Mouse (Mus musculus) CD8-positive naive resting alpha-beta T cell, adult 2 months (primary cell): Measurements from ENCODE around the gene Limch1.

ENCODE experiments used
- DNase-seq, 2 experiments: peaks; one replicate each; pipeline ENCODE4 v3.0.0; 2022; ENCODE audit warnings: low read depth in 2 of 2, low spot score in 2 of 2

Limch1 gene

GRCm38 (mm10) chr5:67098051-67098732 lies 352.6 kb downstream of the Limch1 start:
- DNase-seq, result no peak

GRCm38 (mm10) chr5:67098733-67099323 lies 353.2 kb downstream of the Limch1 start, which contains the start of gene Phox2b:
TSS of gene Phox2b (minus strand) at chr5:67099301.
- no peak for DNase-seq

GRCm38 (mm10) chr5:67099393-67100271 lies 354.0 kb downstream of the Limch1 start:
- no peak for DNase-seq

DNA sequence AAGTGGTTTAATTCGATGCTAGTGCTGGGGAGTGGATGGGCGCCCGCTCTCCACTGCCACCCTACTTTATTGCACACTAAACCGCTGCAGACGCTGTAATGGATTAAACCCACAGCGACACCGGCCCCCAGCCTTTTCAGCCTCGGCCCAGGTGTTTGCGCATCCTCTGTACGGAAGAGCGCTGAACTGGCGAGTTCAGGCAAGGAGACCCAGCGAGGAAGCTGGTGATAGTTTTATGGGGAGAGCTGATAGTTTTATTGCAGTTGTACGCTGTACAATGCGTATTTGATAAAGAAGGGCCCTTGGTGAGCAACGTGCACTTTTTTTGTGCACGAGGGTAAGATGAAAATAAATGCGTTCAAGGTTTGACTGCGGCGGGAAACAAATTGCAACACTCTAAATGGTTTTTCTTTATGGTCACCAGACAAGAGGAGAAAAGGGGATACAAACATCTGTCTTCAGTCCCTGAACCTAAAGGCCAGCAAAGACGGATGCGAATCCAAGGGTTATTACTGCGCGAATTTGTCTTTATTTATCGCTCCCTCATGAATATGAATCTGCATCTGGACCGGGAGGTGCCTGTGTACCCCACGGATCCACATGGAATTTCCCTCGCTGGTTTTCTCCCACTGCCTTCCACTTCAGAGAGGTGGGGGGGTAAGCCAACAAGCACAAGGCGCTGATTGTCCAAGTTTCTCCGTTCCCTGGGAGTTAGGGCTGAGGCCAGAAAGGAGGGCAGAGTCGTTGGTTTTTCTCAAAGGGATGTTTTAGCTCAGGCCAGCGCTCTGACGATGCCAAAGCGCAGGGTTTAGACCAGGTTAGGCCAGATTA lies 355.2 kb downstream of the Limch1 start:
- DNase-seq, result no peak

DNA sequence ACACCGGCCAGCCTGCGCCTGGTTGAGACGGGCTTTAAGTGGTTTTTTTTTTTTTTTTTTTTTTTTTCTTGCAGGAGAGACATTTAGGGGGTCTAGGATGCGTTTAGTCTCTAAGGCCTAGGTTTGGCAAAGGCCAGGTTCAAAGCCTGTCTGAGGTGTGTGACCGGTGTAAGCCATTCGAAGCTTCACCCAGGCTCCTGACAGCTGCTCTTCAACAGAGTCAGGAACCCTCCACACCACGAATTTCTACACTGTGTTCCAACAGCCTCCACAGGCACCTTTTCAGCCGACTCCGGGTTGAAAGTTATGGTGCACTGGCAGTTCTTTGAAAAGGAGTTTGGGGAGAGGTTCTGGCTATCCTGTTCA lies 355.8 kb downstream of the Limch1 start:
- no peak for DNase-seq

DNA sequence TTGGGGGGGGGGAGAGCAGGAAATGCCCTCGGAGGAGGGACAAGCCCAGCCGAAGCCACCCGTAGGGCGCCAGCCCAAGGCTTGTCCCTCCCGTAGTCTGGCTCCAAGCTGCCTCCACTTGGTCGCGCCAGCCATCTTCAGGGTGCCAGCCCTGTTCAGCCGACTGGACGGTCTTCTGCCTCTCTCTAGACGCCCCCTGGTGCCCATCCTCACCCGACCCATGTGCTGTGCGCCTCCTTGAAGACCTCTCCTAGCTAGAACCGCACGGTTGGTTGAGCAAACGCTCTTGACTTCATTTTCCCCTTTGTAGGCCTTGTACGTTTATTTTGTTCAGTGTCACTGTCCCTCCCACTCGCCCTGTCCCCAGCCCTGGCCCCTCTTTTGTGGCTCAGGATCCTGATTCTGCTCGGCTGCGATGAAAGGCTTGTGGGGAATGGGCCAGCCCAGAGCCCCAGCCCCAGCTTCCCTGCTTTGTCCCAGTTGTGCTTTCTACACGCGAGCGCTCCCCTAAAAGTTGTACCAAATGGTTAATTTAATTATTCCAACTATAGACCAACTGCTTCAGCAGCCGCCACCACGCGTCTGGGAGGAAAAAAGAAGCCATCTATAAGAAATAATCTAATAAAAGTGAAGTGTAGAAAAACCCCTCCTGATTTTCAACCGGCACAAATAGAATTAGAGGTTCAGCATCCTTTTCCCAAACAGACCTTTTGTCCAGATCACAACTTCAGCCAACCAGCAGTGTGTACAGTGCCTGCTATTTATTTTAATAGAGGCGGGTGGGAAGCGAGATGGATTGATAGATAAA lies 356.4 kb downstream of the Limch1 start:
- no peak for DNase-seq

DNA sequence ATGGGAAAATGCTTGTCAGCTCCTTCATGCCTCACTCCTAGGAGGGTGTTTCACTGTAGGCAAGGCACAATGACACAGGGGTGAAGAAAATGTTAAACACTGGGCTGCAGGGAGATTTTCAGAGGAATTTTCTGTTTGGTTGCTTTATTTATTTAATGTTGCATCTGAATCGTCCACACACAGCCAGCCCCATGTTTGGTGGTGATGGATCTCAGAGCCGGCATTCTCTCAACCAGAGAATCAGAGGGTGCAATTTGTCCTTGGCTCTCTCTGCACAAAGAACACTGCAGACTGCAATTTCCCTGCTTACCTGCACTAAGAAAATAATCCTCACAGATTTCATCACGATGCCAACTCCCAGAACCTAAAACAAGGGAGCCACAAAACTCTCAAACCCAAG lies 357.4 kb downstream of the Limch1 start:
- no peak for DNase-seq

- no peak for DNase-seq
These were observed 360.6 kb downstream of the Limch1 start for GRCm38 (mm10) chr5:67106261-67106660.
